Mouse (Mus musculus): Measurements from ENCODE around the gene Smco2.

DNA sequence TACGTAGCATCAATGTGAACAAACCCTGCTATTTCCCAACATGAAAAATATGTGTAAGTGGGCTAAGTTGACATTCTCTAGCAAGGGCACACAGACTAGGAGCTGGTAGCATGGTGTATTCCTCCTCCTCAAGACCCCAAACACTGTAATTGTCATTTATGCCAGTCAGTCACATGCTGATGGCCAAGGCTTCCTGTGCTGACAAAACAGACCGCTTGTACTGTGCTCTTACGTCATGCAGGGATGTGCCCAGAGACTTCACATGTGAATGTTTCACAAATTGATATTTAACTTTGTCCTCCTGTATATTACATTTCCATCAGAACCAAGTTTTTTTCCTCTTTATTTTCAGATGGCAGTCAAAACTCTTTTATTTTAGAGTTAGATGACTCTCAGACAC, 67.5 kb downstream of the Smco2 start:
- TF ChIP-seq CTCF (IDR thresholded peaks at IDR 0.05) (no peak), EP300 (IDR thresholded peaks at IDR 0.05) (no peak)

Data from lung, postnatal 0 days (tissue).